Mouse (Mus musculus) C2C12 (cell line): Measurements from ENCODE around the gene Casd1.

Experiments used
- CEBPB ChIP-seq: IDR thresholded peaks from one replicate; pipeline ENCODE4 v1.6.1; 2011; ENCODE audit warnings: low read depth, mild to moderate bottlenecking, control low read depth, moderate library complexity
- CTCF ChIP-seq: IDR thresholded peaks from one replicate; pipeline ENCODE4 v1.5.1; 2011; ENCODE audit not compliant: control insufficient read depth, insufficient read depth, insufficient read length
- FOSL1 ChIP-seq: IDR thresholded peaks from one replicate; pipeline ENCODE4 v1.8.0; 2011; ENCODE audit warnings: mild to moderate bottlenecking, low read length; ENCODE audit not compliant: poor library complexity, insufficient read depth, severe bottlenecking
- MAX ChIP-seq: IDR thresholded peaks from one replicate; pipeline ENCODE4 v1.6.1; 2011; ENCODE audit warnings: mild to moderate bottlenecking, control low read depth
- MYOD1 ChIP-seq: IDR thresholded peaks from one replicate; pipeline ENCODE4 v1.6.1; 2011; ENCODE audit warnings: low read depth; ENCODE audit not compliant: control insufficient read depth, insufficient read length
- MYOG ChIP-seq: IDR thresholded peaks from one replicate; pipeline ENCODE4 v1.6.1; 2011; ENCODE audit not compliant: control insufficient read depth, insufficient read length; ENCODE audit errors: extremely low read depth
- USF1 ChIP-seq: IDR thresholded peaks from one replicate; pipeline ENCODE4 v1.6.1; 2011; ENCODE audit warnings: low read depth, mild to moderate bottlenecking, control low read depth, moderate library complexity

- TF ChIP-seq CTCF = no peak
- TF ChIP-seq FOSL1 = no peak
- no peak for TF ChIP-seq MYOG
- TF ChIP-seq CEBPB = no peak
- TF ChIP-seq USF1 = no peak
- no peak for TF ChIP-seq MYOD1
- TF ChIP-seq MAX = no peak
Observed at GRCm38 (mm10) chr6:4583485-4583884, 17.2 kb upstream of the Casd1 start.
